Mouse (Mus musculus) layer of hippocampus, postnatal 36 days (tissue): ENCODE results near the gene Cldn1. TPM values are rescaled to one million over a fixed set of nuclear protein-coding genes. Genes with fewer than 3 reads are reported as not detected.
A peak's percentile ranks its signal among the peaks of the same experiment; 100 is the strongest.

ENCODE experiments used
- DNase-seq, 2 experiments: peaks; one replicate each; pipeline ENCODE4 v3.0.0; 2022
- total RNA-seq, 2 experiments: library from RNA; stranded (reverse); gene quantifications; 2 replicates each; pipeline ENCODE4 v1.2.3; 2021

Cldn1 gene
- 1 to 10 TPM in 1 of 2 experiments, under 1 TPM in 1; 0.85 to 1.4 TPM for total RNA-seq

GRCm38 (mm10) chr16:26371325-26372053 is at the start of gene Cldn1:
Cldn1 (minus strand) TSS chr16:26371841.
- DNase-seq, result peak; percentile 76 to 79

DNA sequence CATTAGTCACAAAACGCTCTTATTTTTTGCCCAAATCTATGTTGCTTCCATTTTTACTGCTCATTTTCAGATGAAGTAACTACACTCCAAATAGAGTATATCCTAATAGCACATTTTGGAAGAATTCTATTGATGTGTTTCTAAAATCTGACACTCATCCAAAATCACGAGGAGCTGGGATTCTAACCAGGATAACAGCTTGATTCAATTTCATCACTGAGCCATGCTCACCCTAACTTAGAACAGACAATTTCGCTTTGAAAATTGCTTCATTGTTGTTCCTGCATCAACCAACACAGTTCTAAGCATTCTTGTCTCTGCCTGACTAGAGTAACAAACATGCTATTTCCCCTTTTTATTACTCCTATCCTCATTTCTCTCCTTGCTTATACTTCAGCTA is 47.0 kb upstream of the Cldn1 start:
- DNase-seq, result no peak

DNA sequence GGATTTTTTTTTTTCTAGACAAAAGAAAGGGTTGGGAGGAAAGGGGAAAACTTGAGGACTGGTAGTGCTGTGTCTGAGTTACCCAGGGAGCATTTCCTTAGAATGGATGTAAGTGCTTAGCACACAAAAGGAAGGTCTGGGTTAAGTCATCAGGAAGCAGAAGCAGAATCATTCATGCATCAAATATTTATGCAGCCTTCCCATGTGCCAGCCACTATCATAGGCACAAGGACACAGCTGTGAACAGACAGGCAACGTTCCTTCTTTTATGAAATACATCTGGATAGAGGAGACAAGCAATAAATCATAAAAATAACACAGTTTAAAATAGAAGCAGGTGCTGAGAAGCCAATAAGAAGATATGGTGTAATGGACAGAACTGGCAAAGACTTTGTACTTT is 32.4 kb upstream of the Cldn1 start:
- DNase-seq, result no peak

GRCm38 (mm10) chr16:26400971-26401370 is 29.3 kb upstream of the Cldn1 start:
- DNase-seq, result peak in 1 of 2 experiments; percentile 2

GRCm38 (mm10) chr16:26400549-26400948 is 28.9 kb upstream of the Cldn1 start:
- DNase-seq, result no peak

- no peak for DNase-seq
These were observed 19.3 kb upstream of the Cldn1 start for GRCm38 (mm10) chr16:26390936-26391335.

GRCm38 (mm10) chr16:26386159-26386558 is 14.5 kb upstream of the Cldn1 start:
- no peak for DNase-seq

DNA sequence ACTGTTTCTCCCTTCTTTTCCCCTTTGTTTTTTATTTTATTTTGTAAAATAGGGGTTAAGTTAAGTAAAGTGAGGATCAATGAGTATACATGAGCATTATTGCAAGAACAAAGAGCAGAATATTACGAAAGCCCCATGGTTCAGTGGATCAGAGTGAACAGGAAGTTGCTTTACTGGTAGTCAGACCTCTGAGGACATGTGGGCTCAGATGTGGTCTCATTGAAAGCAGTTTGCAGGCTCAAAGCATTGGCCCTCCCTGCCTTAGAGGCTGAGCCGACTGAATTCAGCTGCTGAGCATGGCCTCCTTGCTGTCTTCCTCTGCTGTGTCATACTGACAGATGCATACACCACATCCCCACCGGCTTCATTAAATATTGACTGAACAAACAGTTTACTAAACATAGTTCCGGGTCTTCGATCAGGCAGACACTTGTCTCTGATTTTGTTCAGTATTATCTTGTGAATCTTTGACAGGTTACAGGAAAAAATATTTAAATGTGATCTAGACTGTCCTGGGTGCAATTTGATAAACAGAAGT is 12.5 kb upstream of the Cldn1 start:
- no peak for DNase-seq

- DNase-seq, result no peak
These were observed 5.5 kb upstream of the Cldn1 start for GRCm38 (mm10) chr16:26377170-26377569.

DNA sequence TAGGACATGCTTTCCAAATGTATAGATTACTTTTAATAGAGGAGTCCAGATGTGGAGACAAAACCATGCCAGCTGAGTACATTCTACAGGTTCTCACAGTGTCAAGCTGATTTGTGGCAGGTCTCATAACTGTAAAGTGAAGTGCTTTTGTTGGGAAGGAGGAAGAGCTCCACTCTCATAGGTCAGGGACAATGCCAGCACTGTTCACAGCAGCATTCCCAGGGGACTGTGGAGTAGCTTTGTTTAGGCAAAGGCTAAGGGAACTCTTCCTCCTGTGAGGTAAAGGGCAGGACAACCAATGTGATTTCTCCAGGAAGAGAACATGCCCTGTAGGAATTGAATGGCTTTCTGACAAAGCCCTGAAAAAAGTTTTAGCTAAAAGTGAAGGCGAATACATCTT is 1.5 kb downstream of the Cldn1 start:
- no peak for DNase-seq

DNA sequence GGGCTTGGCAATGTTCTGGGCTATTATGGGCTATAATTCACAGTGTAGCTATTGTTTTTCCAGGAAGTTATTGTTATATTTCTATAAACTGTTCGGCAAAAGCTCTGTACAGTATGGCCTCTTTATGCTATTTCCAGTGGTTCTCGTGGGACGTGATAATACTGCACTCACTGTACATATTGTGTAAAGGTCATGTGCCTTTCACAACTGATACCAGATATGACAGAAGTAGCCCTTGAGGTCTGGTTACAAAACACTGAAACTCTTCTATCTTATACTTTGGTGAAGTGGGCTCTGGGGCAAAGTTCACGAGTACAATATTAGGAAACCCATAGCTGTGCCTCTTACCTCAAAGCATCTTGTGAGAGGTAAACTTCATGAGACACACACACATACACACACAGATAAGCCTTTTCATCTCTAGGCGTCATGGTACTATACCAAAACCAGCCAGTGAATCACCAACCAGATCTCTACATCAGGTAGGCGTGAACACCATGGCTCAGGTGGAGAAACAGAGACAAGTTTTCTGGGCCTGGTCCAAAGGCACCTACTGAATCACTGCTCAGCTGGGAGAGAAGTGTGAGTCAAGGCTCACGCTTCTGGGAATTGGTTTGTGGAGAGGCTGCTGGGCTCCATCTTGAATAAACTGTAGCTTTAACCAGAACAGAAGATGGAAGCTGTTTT is 2.5 kb downstream of the Cldn1 start:
- DNase-seq, result no peak

GRCm38 (mm10) chr16:26368121-26368520 is 3.5 kb downstream of the Cldn1 start:
- no peak for DNase-seq

- DNase-seq, result no peak
These were observed 10.9 kb downstream of the Cldn1 start for GRCm38 (mm10) chr16:26360694-26361093.

GRCm38 (mm10) chr16:26359619-26360018 is 12.0 kb downstream of the Cldn1 start:
- DNase-seq, result no peak

DNA sequence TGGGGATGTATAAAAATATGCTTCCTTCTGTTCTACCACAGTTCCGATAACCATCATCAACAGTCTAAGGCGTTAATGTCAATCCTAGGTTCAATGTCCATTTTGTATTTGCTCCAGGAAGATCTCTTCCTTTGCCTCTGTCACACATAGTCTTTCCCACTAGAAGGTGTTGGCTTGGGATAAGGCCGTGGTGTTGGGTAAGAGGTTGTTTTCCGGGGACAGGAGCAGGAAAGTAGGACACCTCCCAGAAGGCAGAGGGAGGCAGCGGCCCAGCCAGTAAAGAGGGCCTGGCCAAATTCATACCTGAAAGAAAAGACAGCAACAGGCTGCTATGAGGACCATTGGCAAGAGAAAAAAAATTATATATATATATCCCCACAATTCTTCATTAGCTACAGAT is 12.7 kb downstream of the Cldn1 start:
- no peak for DNase-seq

- DNase-seq, result no peak
These were observed 13.5 kb downstream of the Cldn1 start for GRCm38 (mm10) chr16:26357863-26358780.

GRCm38 (mm10) chr16:26355513-26355912 is 16.1 kb downstream of the Cldn1 start:
- no peak for DNase-seq

GRCm38 (mm10) chr16:26350786-26351185 is 20.9 kb downstream of the Cldn1 start:
- DNase-seq, result no peak

- no peak for DNase-seq
These were observed 22.8 kb downstream of the Cldn1 start for GRCm38 (mm10) chr16:26348809-26349208.

- no peak for DNase-seq
These were observed 55.4 kb downstream of the Cldn1 start for GRCm38 (mm10) chr16:26316281-26316680.

- DNase-seq, result peak; percentile 8 to 19
These were observed 56.8 kb downstream of the Cldn1 start for GRCm38 (mm10) chr16:26314815-26315214.

- no peak for DNase-seq
These were observed 62.2 kb downstream of the Cldn1 start for GRCm38 (mm10) chr16:26309402-26309801.
